ENCODE assay signal across 26 mouse cellular contexts in the genomic region with DNA sequence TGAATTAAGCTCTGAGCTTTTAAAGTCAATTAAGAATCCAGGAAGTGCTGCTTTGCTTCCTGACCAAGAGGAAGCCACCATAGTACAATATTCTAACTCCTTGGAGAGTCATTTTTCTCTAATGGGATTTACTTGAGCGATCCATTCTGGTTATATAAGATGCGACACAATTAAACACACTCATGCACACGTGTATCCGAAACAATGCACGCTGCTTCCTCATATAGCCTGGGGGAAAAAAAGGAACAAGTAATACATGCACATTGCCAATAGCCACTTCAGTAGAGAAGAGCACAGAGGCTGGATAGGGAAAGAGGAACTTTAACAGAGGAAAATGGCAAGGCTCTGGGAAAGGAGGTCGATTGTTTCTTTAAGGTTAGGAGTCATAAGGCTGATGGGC.
A peak's percentile ranks its signal among the peaks of the same experiment; 100 is the strongest.
DNase-seq lines count a peak whose midpoint lies in the region; ATAC-seq lines count a peak whose summit lies in the region.
"Had no signal": no experiment of that assay in that cellular context is flagged by ENCODE, and none has a peak within 500 bp of the region (broad histone marks: within the 10 kb centered on the region; RNA-seq: fewer than 3 reads in every experiment).

No protein-coding gene starts in this region.

- DNase-seq in neural tube, embryonic 10.5 days (ENCODE audit: extremely low spot score, low spot score): no peak
- DNase-seq in forelimb bud, embryonic 11.5 days (ENCODE audit: low read depth, low spot score): peak; percentile 21
- no peak for DNase-seq in left cerebral cortex, postnatal 14 days (ENCODE audit: low spot score in 2 of 2)
- DNase-seq in layer of hippocampus, postnatal 36 days: no peak
- DNase-seq: adrenal gland, adult 2 months; adrenal gland, postnatal 14 days; cerebellum, adult 11-12 months; cerebellum, adult 8-10 months; cerebellum, postnatal 10 days; cerebellum, postnatal 36 days; forebrain, postnatal 0 days; gastrocnemius, postnatal 25 days; heart, adult 18-20 months; heart, postnatal 10 days; heart, postnatal 36 days had no signal

- H3K27ac ChIP-seq in neural tube, embryonic 13.5 days (replicated peaks): peak overlapping the region; percentile 19; the same call in 1 of the 2 replicates
- no peak overlapping the region for H3K27ac ChIP-seq in neural tube, embryonic 14.5 days (ENCODE audit: low read depth, low read length)
- H3K27ac ChIP-seq: embryonic facial prominence, embryonic 12.5 days; embryonic facial prominence, embryonic 15.5 days; heart, embryonic 15.5 days; hindbrain, embryonic 10.5 days; hindbrain, embryonic 13.5 days had no signal

- H3K9ac ChIP-seq in neural tube, embryonic 13.5 days: no peak overlapping the region
- no peak overlapping the region for H3K9ac ChIP-seq in neural tube, embryonic 14.5 days (replicated peaks; ENCODE audit: low read depth, low read length)
- H3K9ac ChIP-seq: embryonic facial prominence, embryonic 12.5 days; embryonic facial prominence, embryonic 15.5 days; forebrain, postnatal 0 days; heart, embryonic 12.5 days; heart, embryonic 15.5 days; hindbrain, embryonic 13.5 days had no signal

- no peak overlapping the region for H3K4me3 ChIP-seq in neural tube, embryonic 13.5 days
- H3K4me3 ChIP-seq in neural tube, embryonic 14.5 days (ENCODE audit: low read depth, low read length): no peak overlapping the region
- H3K4me3 ChIP-seq: embryonic facial prominence, embryonic 12.5 days; embryonic facial prominence, embryonic 15.5 days; heart, embryonic 12.5 days; heart, embryonic 15.5 days; hindbrain, embryonic 10.5 days; hindbrain, embryonic 13.5 days had no signal

- no peaks in the 10 kb centered on the region for H3K36me3 ChIP-seq in neural tube, embryonic 13.5 days
- H3K36me3 ChIP-seq in neural tube, embryonic 14.5 days (ENCODE audit: control insufficient read depth, insufficient read depth, low read length): no peaks in the 10 kb centered on the region
- H3K36me3 ChIP-seq: embryonic facial prominence, embryonic 12.5 days; embryonic facial prominence, embryonic 15.5 days; heart, embryonic 12.5 days; heart, embryonic 15.5 days; hindbrain, embryonic 10.5 days; hindbrain, embryonic 13.5 days had no signal

- no peaks in the 10 kb centered on the region for H3K9me3 ChIP-seq in neural tube, embryonic 13.5 days
- H3K9me3 ChIP-seq in neural tube, embryonic 14.5 days (ENCODE audit: control insufficient read depth, low read length): no peaks in the 10 kb centered on the region
- H3K9me3 ChIP-seq: embryonic facial prominence, embryonic 12.5 days; embryonic facial prominence, embryonic 15.5 days; heart, embryonic 12.5 days; heart, embryonic 15.5 days; hindbrain, embryonic 10.5 days; hindbrain, embryonic 13.5 days had no signal

- H3K27me3 ChIP-seq in neural tube, embryonic 13.5 days: no peaks in the 10 kb centered on the region
- H3K27me3 ChIP-seq in neural tube, embryonic 14.5 days (ENCODE audit: control insufficient read depth, insufficient read depth, low read length): no peaks in the 10 kb centered on the region
- H3K27me3 ChIP-seq: embryonic facial prominence, embryonic 12.5 days; embryonic facial prominence, embryonic 15.5 days; heart, embryonic 12.5 days; heart, embryonic 15.5 days; hindbrain, embryonic 13.5 days had no signal

- no peaks in the 10 kb centered on the region for H3K4me1 ChIP-seq in neural tube, embryonic 13.5 days (replicated peaks)
- H3K4me1 ChIP-seq in neural tube, embryonic 14.5 days (ENCODE audit: control insufficient read depth, insufficient read depth, low read length): no peaks in the 10 kb centered on the region
- H3K4me1 ChIP-seq: embryonic facial prominence, embryonic 12.5 days; embryonic facial prominence, embryonic 15.5 days; heart, embryonic 12.5 days; heart, embryonic 15.5 days; hindbrain, embryonic 10.5 days; hindbrain, embryonic 13.5 days had no signal

- H3K4me2 ChIP-seq in neural tube, embryonic 13.5 days: no peak overlapping the region
- H3K4me2 ChIP-seq in neural tube, embryonic 14.5 days (ENCODE audit: low read depth, low read length): no peak overlapping the region
- H3K4me2 ChIP-seq: embryonic facial prominence, embryonic 12.5 days; embryonic facial prominence, embryonic 15.5 days; heart, embryonic 12.5 days; heart, embryonic 15.5 days; hindbrain, embryonic 13.5 days had no signal

- ATAC-seq in neural tube, embryonic 13.5 days (ENCODE audit: low read depth): peak; percentile 50
- ATAC-seq in neural tube, embryonic 14.5 days (ENCODE audit: low read depth): peak; percentile 71
- ATAC-seq: CD4-positive, CD25-positive, alpha-beta regulatory T cell, adult 4 months; forebrain, embryonic 14.5 days; forebrain, postnatal 0 days; hindbrain, embryonic 16.5 days had no signal

- WGBS in neural tube, embryonic 13.5 days: 42% methylated on average over 6 of the region's 6 CpGs
- WGBS in neural tube, embryonic 14.5 days: 37% methylated on average over 6 of the region's 6 CpGs

- intact Hi-C loops in left cerebral cortex, postnatal 14 days (cut with DNase I): no loop called here
